In genomic region chr11:95371182-95371581, GRCm38 (mm10) we compare ENCODE assay signal across 28 mouse cellular contexts. TPM values are rescaled to one million over a fixed set of nuclear protein-coding genes. Genes with fewer than 3 reads are reported as not detected.
A peak's percentile ranks its signal among the peaks of the same experiment; 100 is the strongest.
DNase-seq lines count a peak whose midpoint lies in the region; ATAC-seq and TF ChIP-seq lines count a peak whose summit lies in the region.
"Had no signal": no experiment of that assay in that cellular context is flagged by ENCODE, and none has a peak within 500 bp of the region (broad histone marks: within the 10 kb centered on the region; RNA-seq: fewer than 3 reads in every experiment).

No protein-coding gene starts in this region.

- H3K9me3 ChIP-seq in CH12.LX (replicated peaks; ENCODE audit: low read length): peaks cover 2% of the 10 kb centered on the region
- no peaks in the 10 kb centered on the region for H3K9me3 ChIP-seq in hindbrain, postnatal 0 days (ENCODE audit: low read length)
- H3K9me3 ChIP-seq: embryonic facial prominence, embryonic 13.5 days; embryonic facial prominence, embryonic 15.5 days; forebrain, embryonic 10.5 days; forebrain, embryonic 12.5 days; G1E had no signal

- TF ChIP-seq RAD21 in CH12.LX (IDR thresholded peaks at IDR 0.05; ENCODE audit: low read depth, low read length): no peak

- intact Hi-C loops in heart, adult 2 months (cut with DNase I): no loop called here

- no peak for TF ChIP-seq POLR2A in heart, adult 2 months (IDR thresholded peaks at IDR 0.05; ENCODE audit: insufficient read depth, low read depth, low read length)
- TF ChIP-seq POLR2A in CH12.LX (IDR thresholded peaks at IDR 0.05; ENCODE audit: low read depth, low read length): no peak
- TF ChIP-seq POLR2A in myocyte (IDR thresholded peaks at IDR 0.05; ENCODE audit: insufficient read length, low read depth): no peak

- H3K27me3 ChIP-seq in heart, adult 2 months (ENCODE audit: control insufficient read depth, insufficient read depth, low read length): no peaks in the 10 kb centered on the region
- H3K27me3 ChIP-seq in CH12.LX (replicated peaks) (peaks cover 49% of the 10 kb centered on the region), myocyte (ENCODE audit: control insufficient read depth, insufficient read depth, insufficient read length) (no peaks in the 10 kb centered on the region)
- no peaks in the 10 kb centered on the region for H3K27me3 ChIP-seq in hindbrain, postnatal 0 days (ENCODE audit: insufficient read depth, low read length)
- H3K27me3 ChIP-seq: embryonic facial prominence, embryonic 13.5 days; embryonic facial prominence, embryonic 15.5 days; forebrain, embryonic 12.5 days; Patski had no signal

- H3K79me2 ChIP-seq in heart, adult 2 months (replicated peaks; ENCODE audit: control insufficient read depth, insufficient read depth, low read length): no peaks in the 10 kb centered on the region
- H3K79me2 ChIP-seq in CH12.LX (replicated peaks; ENCODE audit: control insufficient read depth, extremely low read depth, insufficient read depth, poor library complexity, severe bottlenecking) (no peaks in the 10 kb centered on the region), myocyte (ENCODE audit: control insufficient read depth, insufficient read depth) (no peaks in the 10 kb centered on the region)

- peak; percentile 93 for DNase-seq in heart, adult 11 months
- DNase-seq in heart, adult 2 months: no peak
- DNase-seq in 416B (ENCODE audit: low read depth) (peak; percentile 41), CH12.LX (ENCODE audit: extremely low read depth) (no peak)
- DNase-seq in hindbrain, postnatal 0 days (ENCODE audit: low spot score): no peak
- DNase-seq in cerebellum, adult 11 months: no peak
- DNase-seq: adrenal gland, adult 8-10 months; adrenal gland, postnatal 14 days; adrenal gland, postnatal 36 days; B cell, adult 2 months; cerebellum, adult 18-20 months; cerebellum, adult 8-10 months; cerebellum, adult 9-11 months; cerebellum, postnatal 14 days; cerebellum, postnatal 36 days; embryo, embryonic 11 days had no signal

- no peak for ATAC-seq in hindbrain, postnatal 0 days
- ATAC-seq: activated CD4-positive, CD25-positive, alpha-beta regulatory T cell, adult 4 months; CD4-positive, CD25-positive, alpha-beta regulatory T cell, adult 4 months; forebrain, embryonic 14.5 days; forebrain, embryonic 16.5 days; Patski had no signal

- H3K9ac ChIP-seq in heart, adult 2 months (ENCODE audit: low read depth, low read length): no peak overlapping the region
- H3K9ac ChIP-seq in CH12.LX (ENCODE audit: insufficient read depth, low read depth): no peak overlapping the region
- no peak overlapping the region for H3K9ac ChIP-seq in hindbrain, postnatal 0 days (replicated peaks; ENCODE audit: low read length)
- H3K9ac ChIP-seq: embryonic facial prominence, embryonic 13.5 days; embryonic facial prominence, embryonic 15.5 days; forebrain, embryonic 12.5 days had no signal

- H3K4me2 ChIP-seq in CH12.LX (ENCODE audit: insufficient read depth, low read depth, poor library complexity, severe bottlenecking): no peak overlapping the region
- peak overlapping the region; percentile 7 for H3K4me2 ChIP-seq in myocyte (ENCODE audit: low read depth)
- H3K4me2 ChIP-seq in hindbrain, postnatal 0 days (ENCODE audit: low read depth, low read length): no peak overlapping the region
- H3K4me2 ChIP-seq: embryonic facial prominence, embryonic 13.5 days; embryonic facial prominence, embryonic 15.5 days; forebrain, embryonic 12.5 days had no signal

- TF ChIP-seq EP300 in heart, adult 2 months (IDR thresholded peaks at IDR 0.05; ENCODE audit: insufficient read depth, low read depth, low read length): no peak
- no peak for TF ChIP-seq EP300 in CH12.LX (IDR thresholded peaks at IDR 0.05; ENCODE audit: low read length)

- no peak overlapping the region for H3K4me3 ChIP-seq in heart, adult 2 months
- H3K4me3 ChIP-seq in CH12.LX (replicated peaks in 1 of 3; ENCODE audit: low read depth in 2 of 3, low read length in 2 of 3, poor library complexity in 1 of 3) (no peak overlapping the region), myocyte (no peak overlapping the region)
- H3K4me3 ChIP-seq in hindbrain, postnatal 0 days (ENCODE audit: low read length): no peak overlapping the region
- H3K4me3 ChIP-seq: embryonic facial prominence, embryonic 13.5 days; embryonic facial prominence, embryonic 15.5 days; erythroblast, embryonic 14.5 days; forebrain, embryonic 10.5 days; forebrain, embryonic 12.5 days had no signal

- H3K27ac ChIP-seq in heart, adult 2 months: no peak overlapping the region
- H3K27ac ChIP-seq in CH12.LX (ENCODE audit: insufficient read depth, low read depth): no peak overlapping the region
- H3K27ac ChIP-seq in hindbrain, postnatal 0 days: no peak overlapping the region
- H3K27ac ChIP-seq: embryonic facial prominence, embryonic 13.5 days; embryonic facial prominence, embryonic 15.5 days; forebrain, embryonic 10.5 days; forebrain, embryonic 12.5 days had no signal

- H3K4me1 ChIP-seq in heart, adult 2 months (ENCODE audit: control insufficient read depth, insufficient read depth, low read length): peaks cover 23% of the 10 kb centered on the region
- peaks cover 13 to 23% of the 10 kb centered on the region in 2 experiments for H3K4me1 ChIP-seq in CH12.LX (ENCODE audit: control insufficient read depth in 1 of 2, insufficient read depth in 2 of 2)
- no peaks in the 10 kb centered on the region for H3K4me1 ChIP-seq in hindbrain, postnatal 0 days (ENCODE audit: insufficient read depth, low read length)
- H3K4me1 ChIP-seq: forebrain, embryonic 12.5 days had no signal

- dilution Hi-C loops in CH12.LX (cut with MboI; ENCODE audit: extremely low pct_ligation_motif_present, extremely low pct_unique_long_range_greater_than_20kb, low sequenced_read_pairs): no loop called here

- H3K36me3 ChIP-seq in heart, adult 2 months (ENCODE audit: control insufficient read depth, insufficient read depth, low read length): peaks cover 2% of the 10 kb centered on the region; the same call in 1 of the 2 replicates
- H3K36me3 ChIP-seq in CH12.LX (replicated peaks in 1 of 2; ENCODE audit: control insufficient read depth in 1 of 2, insufficient read depth in 1 of 2, low read length in 1 of 2) (peaks cover 0 to 2% of the 10 kb centered on the region in 2 experiments), myocyte (ENCODE audit: control insufficient read depth, insufficient read depth) (no peaks in the 10 kb centered on the region)
- H3K36me3 ChIP-seq in hindbrain, postnatal 0 days (ENCODE audit: insufficient read depth, low read length): peaks cover 4% of the 10 kb centered on the region; the same call in 1 of the 2 replicates

- WGBS in heart, adult 2 months: 87% methylated on average over 7 of the region's 7 CpGs
- whole genome bisulfite sequencing in hindbrain, postnatal 0 days: 93% methylated on average over 7 of the region's 7 CpGs

- TF ChIP-seq CTCF in heart, adult 2 months (IDR thresholded peaks at IDR 0.05): no peak
- TF ChIP-seq CTCF in CH12.LX (conservative IDR thresholded peaks at IDR 0.05 in 1 of 2, IDR thresholded peaks at IDR 0.05 in 1 of 2; ENCODE audit: low read depth in 2 of 2, low read length in 2 of 2): no peak
- no peak for TF ChIP-seq CTCF in hindbrain, postnatal 0 days (IDR thresholded peaks at IDR 0.05; ENCODE audit: low read depth)

- in situ Hi-C loops in CH12.LX (cut with MboI; ENCODE audit: low pct_ligation_motif_present, low pct_unique_long_range_greater_than_20kb, low sequenced_read_pairs): no loop called here

- H3ac ChIP-seq in myocyte (ENCODE audit: control insufficient read depth, insufficient read length): no peak overlapping the region

TF ChIP-seq in CH12.LX, 34 proteins besides CTCF, POLR2A, EP300 and RAD21:
- TF ChIP-seq E2F4 (IDR thresholded peaks at IDR 0.05; ENCODE audit: insufficient replicate concordance, low read depth, low read length): no peak
- 0 out of 2 replicates have a peak, but pooled peaks have one; percentile 15 for TF ChIP-seq ZNF384 (IDR thresholded peaks at IDR 0.05; ENCODE audit: low read depth, low read length)
- TF ChIP-seq JUN (IDR thresholded peaks at IDR 0.05; ENCODE audit: insufficient read depth, low read depth, low read length): no peak
- TF ChIP-seq MXI1 (IDR thresholded peaks at IDR 0.05; ENCODE audit: low read depth, low read length): no peak

TF ChIP-seq in myocyte, 11 proteins besides CTCF, POLR2A, EP300 and RAD21 (continues in another document):
- TF ChIP-seq MYOD1 (IDR thresholded peaks at IDR 0.05; ENCODE audit: control insufficient read depth in 1 of 3, insufficient read length in 2 of 3, low read depth in 2 of 3) (peak in 2 of 3 experiments; percentile 53 to 58), TCF12 (IDR thresholded peaks at IDR 0.05; ENCODE audit: insufficient read depth, poor library complexity, severe bottlenecking) (peak; percentile 75), REST (IDR thresholded peaks at IDR 0.05; ENCODE audit: insufficient read depth, insufficient read length) (no peak), TCF3 (IDR thresholded peaks at IDR 0.05; ENCODE audit: insufficient read length, low read depth) (no peak), POLR2AphosphoS2 (IDR thresholded peaks at IDR 0.05; ENCODE audit: insufficient read length, low read depth) (no peak)

RNA-seq across cellular contexts. Expression of gene Slc35b1, which starts 13.3 kb away (rescaled TPM):
- 10 to 100 TPM; 34.2 to 41.3 TPM for total RNA-seq in heart, adult 2 months (2021)
- 47.2 and 74.2 TPM in 2 replicates for polyA plus RNA-seq in heart, adult 2 months (2012; rRNA removed)
- 47.0 and 74.9 TPM in 2 replicates for total RNA-seq in CH12.LX (2012; rRNA removed)
- total RNA-seq in CH12.LX (2014; rRNA removed): 75.1 and 76.4 TPM in 2 replicates
- 119 and 125 TPM in 2 replicates for polyA plus RNA-seq in CH12.LX (2012; ENCODE audit: insufficient read length, low read depth)
- 66.7 TPM for polyA plus RNA-seq in myocyte (2012; fragmentation: generic; extraction: Trizol)
- total RNA-seq in hindbrain, postnatal 0 days (2014; rRNA removed): 107 and 109 TPM in 2 replicates
- polyA plus RNA-seq in hindbrain, postnatal 0 days (2015; fragmentation: Nextera tagmentation; extraction: Ambion mirVana): 158 and 159 TPM in 2 replicates

RNA-seq across cellular contexts. Expression of gene Fam117a, which starts 34.4 kb away (rescaled TPM):
- 1 to 10 TPM; 8.6 to 10.0 TPM for total RNA-seq in heart, adult 2 months (2021)
- polyA plus RNA-seq in heart, adult 2 months (2012; rRNA removed): 9.1 and 19.0 TPM in 2 replicates
- total RNA-seq in CH12.LX (2012; rRNA removed): 1.5 and 2.2 TPM in 2 replicates
- total RNA-seq in CH12.LX (2014; rRNA removed): 0.54 and 0.62 TPM in 2 replicates
- polyA plus RNA-seq in CH12.LX (2012; ENCODE audit: insufficient read length, low read depth): 0.91 and 0.98 TPM in 2 replicates
- polyA plus RNA-seq in myocyte (2012; fragmentation: generic; extraction: Trizol): 9.7 TPM
- total RNA-seq in hindbrain, postnatal 0 days (2014; rRNA removed): 5.6 and 10.7 TPM in 2 replicates
- polyA plus RNA-seq in hindbrain, postnatal 0 days (2015; fragmentation: Nextera tagmentation; extraction: Ambion mirVana): 1.9 and 2.8 TPM in 2 replicates

RNA-seq across cellular contexts. Expression of gene Spop, which starts 42.7 kb away (rescaled TPM):
- total RNA-seq in heart, adult 2 months (2021): 100 to 1,000 TPM; 155 to 170 TPM
- 69.3 and 112 TPM in 2 replicates for polyA plus RNA-seq in heart, adult 2 months (2012; rRNA removed)
- total RNA-seq in CH12.LX (2012; rRNA removed): 42.7 and 45.7 TPM in 2 replicates
- total RNA-seq in CH12.LX (2014; rRNA removed): 51.9 and 60.6 TPM in 2 replicates
- 91.8 and 103 TPM in 2 replicates for polyA plus RNA-seq in CH12.LX (2012; ENCODE audit: insufficient read length, low read depth)
- polyA plus RNA-seq in myocyte (2012; fragmentation: generic; extraction: Trizol): 54.8 TPM
- 49.8 and 51.1 TPM in 2 replicates for total RNA-seq in hindbrain, postnatal 0 days (2014; rRNA removed)
- polyA plus RNA-seq in hindbrain, postnatal 0 days (2015; fragmentation: Nextera tagmentation; extraction: Ambion mirVana): 210 and 212 TPM in 2 replicates

Comparison
In these comparisons a context has a peak if more than half of its experiments do, and no peak if none do; other contexts are left out.
1. DNase-seq: peak in heart, adult 11 months (single experiment) and 416B (single experiment); none in heart, adult 2 months (0 of 2), CH12.LX (single experiment), hindbrain, postnatal 0 days (single experiment) and cerebellum, adult 11 months (single experiment).